Mouse (Mus musculus): ENCODE results near the gene Acsm5. TPM values are rescaled to one million over a fixed set of nuclear protein-coding genes. Genes with fewer than 3 reads are reported as not detected.

Gene Acsm5
- polyA plus RNA-seq, 1 experiment from 2014 or later: not detected

DNA sequence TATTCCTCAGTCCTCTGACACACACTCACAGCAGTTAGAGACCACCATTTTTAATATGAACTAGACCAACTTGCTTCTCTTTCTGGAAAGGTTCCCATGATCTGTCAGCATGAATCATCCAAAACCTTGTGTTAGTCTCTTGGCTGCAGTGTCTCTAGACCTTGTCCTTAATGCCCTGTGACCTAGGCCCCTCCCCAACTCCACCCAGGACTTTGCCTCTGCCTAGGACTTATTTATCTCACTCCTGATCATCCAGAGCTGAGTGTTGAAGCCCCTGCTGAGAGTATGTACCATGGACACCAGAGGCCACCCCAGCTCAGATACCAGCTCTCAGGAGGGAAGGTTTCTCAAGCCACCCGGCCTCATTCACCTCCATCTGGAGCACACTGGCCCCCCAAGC, 3.1 kb downstream of the Acsm5 start:
- no peak overlapping the region for H3K4me3 ChIP-seq
- no peaks in the 10 kb centered on the region for H3K4me1 ChIP-seq
- no peaks in the 10 kb centered on the region for H3K27me3 ChIP-seq (replicated peaks)
- no peak overlapping the region for H3K27ac ChIP-seq
- H3K36me3 ChIP-seq: no peaks in the 10 kb centered on the region
- no peak overlapping the region for H3K9ac ChIP-seq
- ATAC-seq (ENCODE audit: low FRiP score, low read depth): no peak
- H3K4me2 ChIP-seq (replicated peaks): no peak overlapping the region
- 84% methylated on average over 1 of the region's 1 CpGs for WGBS
- H3K9me3 ChIP-seq: no peaks in the 10 kb centered on the region

DNA sequence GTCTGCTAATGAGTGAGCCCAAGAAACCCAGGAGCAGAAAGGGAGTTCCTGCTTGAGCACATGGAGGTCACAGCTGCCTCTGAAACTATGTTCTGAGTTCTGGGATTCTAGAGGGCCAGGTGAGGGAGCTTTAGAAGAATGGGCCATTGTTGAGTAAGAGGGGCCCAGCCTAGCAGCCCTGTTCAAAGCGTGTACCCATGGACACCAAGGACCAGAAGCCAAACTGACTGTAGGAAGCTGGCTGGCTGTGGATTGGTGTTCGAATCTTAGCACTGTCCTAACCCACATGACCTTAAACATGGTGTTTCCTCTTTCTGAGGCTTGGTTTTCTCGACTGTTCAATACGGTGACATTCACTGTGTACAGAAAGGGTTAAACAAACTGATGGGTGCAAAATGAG, 4.1 kb downstream of the Acsm5 start, which contains the start of gene Pdilt:
Pdilt (minus strand) TSS at position 101 of the 400 bp plus-strand sequence.
- WGBS: 80% methylated on average over 4 of the region's 4 CpGs
- H3K27ac ChIP-seq: no peak within 1 kb of the TSS
- ATAC-seq (ENCODE audit: low FRiP score, low read depth): no peak
- no peak within 1 kb of the TSS for H3K4me2 ChIP-seq (replicated peaks)
- no peak within 1 kb of the TSS for H3K4me3 ChIP-seq
- H3K4me1 ChIP-seq: no peaks in the 10 kb centered on the region
- H3K9me3 ChIP-seq: no peaks in the 10 kb centered on the region
- no peaks in the 10 kb centered on the region for H3K27me3 ChIP-seq (replicated peaks)
- H3K36me3 ChIP-seq: no peaks in the 10 kb centered on the region
- no peak within 1 kb of the TSS for H3K9ac ChIP-seq

DNA sequence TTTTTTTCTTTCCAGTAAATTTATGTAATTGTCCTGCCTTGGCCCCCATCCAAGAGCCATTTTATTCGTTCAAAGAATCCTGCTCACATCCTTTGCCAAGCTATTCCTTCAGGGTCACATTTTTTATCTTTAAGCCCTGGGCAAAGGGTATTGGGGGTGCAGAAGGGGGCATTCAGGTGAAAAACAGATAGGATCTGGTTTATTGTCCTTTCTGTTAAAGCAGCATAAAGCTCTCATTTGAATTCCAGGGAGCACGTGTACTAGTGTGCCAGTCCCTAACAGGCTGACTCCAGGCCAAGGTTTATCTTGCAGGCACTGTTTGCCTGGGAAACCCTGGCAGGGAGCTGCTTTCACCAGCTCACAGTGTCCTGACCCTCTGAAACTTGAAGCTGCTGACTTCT, 6.6 kb downstream of the Acsm5 start:
- H3K9ac ChIP-seq: no peak overlapping the region
- H3K4me3 ChIP-seq: no peak overlapping the region
- ATAC-seq (ENCODE audit: low FRiP score, low read depth): no peak
- no peak overlapping the region for H3K4me2 ChIP-seq (replicated peaks)
- no peaks in the 10 kb centered on the region for H3K27me3 ChIP-seq (replicated peaks)
- no peaks in the 10 kb centered on the region for H3K4me1 ChIP-seq
- H3K9me3 ChIP-seq: no peaks in the 10 kb centered on the region
- H3K27ac ChIP-seq: no peak overlapping the region
- 49% methylated on average over 2 of the region's 2 CpGs for WGBS
- no peaks in the 10 kb centered on the region for H3K36me3 ChIP-seq

DNA sequence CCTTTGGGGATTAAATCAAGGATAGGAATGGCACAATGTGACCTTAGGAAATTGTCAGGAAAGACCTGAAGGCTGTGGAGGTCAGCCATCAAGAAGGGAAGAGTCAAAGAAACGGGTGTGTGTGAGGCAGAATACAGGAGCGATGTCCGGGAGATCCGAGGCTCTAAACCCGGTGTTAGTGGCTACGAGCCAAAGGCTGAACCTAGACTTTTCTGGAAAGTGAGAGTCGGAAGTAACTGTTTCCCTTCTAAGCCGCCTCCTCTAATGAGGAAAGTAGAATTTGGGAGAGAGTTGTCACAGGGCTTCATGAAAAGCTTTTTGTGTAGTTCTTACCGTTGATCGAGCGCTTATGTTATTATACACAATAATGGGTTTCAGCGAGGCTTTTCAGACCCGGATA, 7.2 kb downstream of the Acsm5 start:
- no peak overlapping the region for H3K9ac ChIP-seq
- 82% methylated on average over 13 of the region's 13 CpGs for WGBS

DNA sequence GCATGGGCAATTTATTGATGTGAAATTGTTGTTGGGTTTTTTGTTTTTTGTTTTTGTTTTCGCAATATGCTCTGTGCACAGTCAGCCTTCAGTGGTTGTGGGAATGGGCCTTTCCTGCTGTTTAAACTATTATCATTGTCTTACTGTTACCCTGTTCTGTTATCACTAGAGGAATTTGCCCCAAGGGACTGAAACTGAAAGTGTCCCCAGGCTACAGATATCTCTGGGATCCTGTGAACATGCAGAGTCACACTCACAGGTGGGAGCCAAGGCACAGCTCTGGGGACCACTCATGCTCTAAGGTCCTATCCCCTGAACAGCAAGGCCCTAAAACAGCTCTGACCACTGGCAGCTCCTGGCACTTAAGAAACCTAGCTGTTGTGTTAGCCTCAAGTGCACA, 7.9 kb downstream of the Acsm5 start:
- WGBS: 95% methylated on average over 1 of the region's 1 CpGs
- no peaks in the 10 kb centered on the region for H3K36me3 ChIP-seq

More for the DNA sequence above, 7.2 kb downstream of the Acsm5 start:
- Histone ChIP-seq H3K4me1 (no peaks in the 10 kb centered on the region), H3K27ac (no peak overlapping the region), H3K9me3 (no peaks in the 10 kb centered on the region), H3K4me3 (no peak overlapping the region), H3K36me3 (no peaks in the 10 kb centered on the region), H3K4me2 (replicated peaks) (no peak overlapping the region), H3K27me3 (replicated peaks) (no peaks in the 10 kb centered on the region)
- ATAC-seq (ENCODE audit: low FRiP score, low read depth): no peak

DNA sequence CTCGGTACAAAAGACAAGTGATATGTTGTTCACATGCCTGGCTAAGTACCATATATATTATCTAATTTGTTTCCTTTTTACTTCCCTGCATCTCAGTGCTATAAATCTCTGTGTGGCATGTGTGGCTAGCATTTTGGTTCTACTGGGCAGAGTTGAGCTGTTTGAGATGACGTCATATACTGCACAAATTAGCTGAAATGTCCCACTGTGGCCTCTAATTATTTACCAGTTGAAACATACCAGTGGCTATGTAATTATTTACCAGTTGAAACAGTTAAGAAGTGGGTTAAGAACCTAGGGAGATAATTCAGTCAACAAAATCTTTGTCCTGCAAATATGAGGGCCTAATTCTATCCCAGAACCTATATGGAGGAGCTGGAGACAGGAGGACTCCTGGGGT, 8.3 kb downstream of the Acsm5 start:
- Histone ChIP-seq H3K27me3 (replicated peaks) (no peaks in the 10 kb centered on the region), H3K4me2 (replicated peaks) (no peak overlapping the region), H3K4me3 (no peak overlapping the region), H3K9ac (no peak overlapping the region), H3K36me3 (no peaks in the 10 kb centered on the region), H3K9me3 (no peaks in the 10 kb centered on the region), H3K4me1 (no peaks in the 10 kb centered on the region), H3K27ac (no peak overlapping the region)
- 58% methylated on average over 2 of the region's 2 CpGs for WGBS
- ATAC-seq (ENCODE audit: low FRiP score, low read depth): no peak

More for the DNA sequence above, 7.9 kb downstream of the Acsm5 start:
- Histone ChIP-seq H3K27ac (no peak overlapping the region), H3K27me3 (replicated peaks) (no peaks in the 10 kb centered on the region), H3K9me3 (no peaks in the 10 kb centered on the region), H3K9ac (no peak overlapping the region), H3K4me2 (replicated peaks) (no peak overlapping the region), H3K4me3 (no peak overlapping the region), H3K4me1 (no peaks in the 10 kb centered on the region)
- ATAC-seq (ENCODE audit: low FRiP score, low read depth): no peak

DNA sequence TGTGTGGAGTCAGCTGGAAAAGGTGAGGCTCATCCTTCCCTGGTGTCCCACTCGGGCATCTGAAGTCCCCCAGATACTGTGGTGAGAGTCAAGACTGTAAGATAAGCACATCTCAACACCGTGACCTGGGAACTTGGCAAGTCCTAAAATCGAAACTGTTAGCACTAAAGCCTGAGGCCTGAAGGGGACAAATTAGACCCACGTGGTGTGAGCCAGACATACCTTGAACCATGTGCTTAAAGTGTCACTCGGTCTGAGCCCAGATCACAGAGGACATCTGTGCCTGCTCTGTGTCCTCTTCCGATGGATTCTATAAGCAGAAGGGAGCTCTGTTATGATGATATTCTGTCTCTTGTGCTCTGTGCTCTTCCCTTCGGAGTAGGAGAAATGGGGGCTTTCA, 9.4 kb downstream of the Acsm5 start:
- H3K27me3 ChIP-seq (replicated peaks): no peaks in the 10 kb centered on the region
- 91% methylated on average over 7 of the region's 7 CpGs for WGBS
- no peak for ATAC-seq (ENCODE audit: low FRiP score, low read depth)
- H3K4me2 ChIP-seq (replicated peaks): no peak overlapping the region
- no peak overlapping the region for H3K4me3 ChIP-seq
- H3K36me3 ChIP-seq: no peaks in the 10 kb centered on the region
- no peak overlapping the region for H3K27ac ChIP-seq
- no peaks in the 10 kb centered on the region for H3K9me3 ChIP-seq
- H3K9ac ChIP-seq: no peak overlapping the region
- no peaks in the 10 kb centered on the region for H3K4me1 ChIP-seq

DNA sequence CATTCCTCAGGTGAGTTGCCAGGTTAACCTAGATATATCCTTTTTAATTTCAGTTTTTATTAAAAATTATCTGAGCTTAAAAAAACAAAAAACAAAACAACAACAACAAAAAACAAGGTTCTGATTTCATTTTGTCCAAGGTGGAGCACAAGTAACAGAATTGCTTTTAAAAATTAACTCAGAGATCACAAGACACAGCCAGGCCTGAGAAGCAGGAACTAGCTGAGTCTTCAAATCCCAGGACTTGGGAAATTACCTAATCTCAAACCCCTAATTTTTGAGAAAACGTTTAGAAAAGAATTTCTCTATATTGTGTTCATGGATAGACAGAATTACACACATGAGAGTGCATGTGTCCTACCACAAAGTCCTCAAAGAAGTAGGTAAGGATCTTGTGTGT, 13.7 kb downstream of the Acsm5 start:
- Histone ChIP-seq H3K4me1 (no peaks in the 10 kb centered on the region), H3K9me3 (no peaks in the 10 kb centered on the region), H3K27ac (no peak overlapping the region), H3K9ac (no peak overlapping the region), H3K36me3 (no peaks in the 10 kb centered on the region), H3K27me3 (replicated peaks) (no peaks in the 10 kb centered on the region), H3K4me3 (no peak overlapping the region), H3K4me2 (replicated peaks) (no peak overlapping the region)
- 61% methylated on average over 1 of the region's 1 CpGs for WGBS
- ATAC-seq (ENCODE audit: low FRiP score, low read depth): no peak

DNA sequence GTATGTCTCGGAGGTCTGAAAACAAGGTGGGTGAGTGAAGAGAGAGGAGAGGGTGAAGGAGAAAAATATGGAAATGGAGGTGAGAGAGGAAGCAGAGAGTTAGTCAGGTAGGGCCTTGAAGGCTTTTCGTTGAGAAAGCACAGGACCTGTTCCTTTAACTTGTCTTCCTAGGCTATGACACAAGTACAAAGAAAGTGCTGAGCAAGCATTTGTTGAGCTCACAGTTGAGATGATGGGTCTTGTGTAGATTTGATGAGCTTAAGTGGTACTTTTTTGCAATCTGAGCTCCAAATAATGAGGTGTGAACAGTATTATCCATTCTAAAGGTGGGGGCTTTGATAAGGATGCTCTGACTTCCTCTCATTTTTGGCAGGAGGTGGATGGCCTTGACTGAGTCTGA, 15.1 kb downstream of the Acsm5 start:
- H3K27me3 ChIP-seq (replicated peaks): no peaks in the 10 kb centered on the region
- WGBS: 92% methylated on average over 2 of the region's 2 CpGs

DNA sequence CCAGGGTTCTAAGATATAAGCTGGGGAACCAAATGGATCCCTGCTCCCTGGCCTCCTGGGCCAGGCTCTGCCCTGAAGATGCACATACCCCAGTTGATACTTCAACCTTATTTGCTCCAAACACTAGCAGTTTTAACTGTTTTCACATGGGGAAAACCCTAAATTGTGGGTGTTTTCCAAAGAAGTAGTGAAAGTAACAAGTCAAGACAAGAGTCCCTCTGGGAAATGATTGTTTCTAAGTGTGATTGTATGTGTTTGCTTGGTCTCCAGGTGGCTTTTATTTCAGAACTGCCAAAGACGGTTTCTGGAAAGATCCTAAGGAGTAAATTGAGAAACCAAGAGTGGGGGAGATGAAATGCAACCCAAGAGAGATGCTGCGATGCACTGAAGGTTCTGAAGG, 23.2 kb downstream of the Acsm5 start:
- H3K9ac ChIP-seq: no peak overlapping the region
- no peaks in the 10 kb centered on the region for H3K4me1 ChIP-seq
- no peaks in the 10 kb centered on the region for H3K27me3 ChIP-seq (replicated peaks)
- H3K36me3 ChIP-seq: no peaks in the 10 kb centered on the region
- whole genome bisulfite sequencing: 78% methylated on average over 2 of the region's 2 CpGs
- no peak overlapping the region for H3K4me2 ChIP-seq (replicated peaks)
- no peak overlapping the region for H3K4me3 ChIP-seq
- no peaks in the 10 kb centered on the region for H3K9me3 ChIP-seq
- ATAC-seq (ENCODE audit: low FRiP score, low read depth): no peak
- H3K27ac ChIP-seq: no peak overlapping the region

More for the DNA sequence above, 15.1 kb downstream of the Acsm5 start:
- Histone ChIP-seq H3K4me2 (replicated peaks) (no peak overlapping the region), H3K9ac (no peak overlapping the region), H3K9me3 (no peaks in the 10 kb centered on the region), H3K36me3 (no peaks in the 10 kb centered on the region), H3K4me1 (no peaks in the 10 kb centered on the region), H3K27ac (no peak overlapping the region), H3K4me3 (no peak overlapping the region)
- ATAC-seq (ENCODE audit: low FRiP score, low read depth): no peak

DNA sequence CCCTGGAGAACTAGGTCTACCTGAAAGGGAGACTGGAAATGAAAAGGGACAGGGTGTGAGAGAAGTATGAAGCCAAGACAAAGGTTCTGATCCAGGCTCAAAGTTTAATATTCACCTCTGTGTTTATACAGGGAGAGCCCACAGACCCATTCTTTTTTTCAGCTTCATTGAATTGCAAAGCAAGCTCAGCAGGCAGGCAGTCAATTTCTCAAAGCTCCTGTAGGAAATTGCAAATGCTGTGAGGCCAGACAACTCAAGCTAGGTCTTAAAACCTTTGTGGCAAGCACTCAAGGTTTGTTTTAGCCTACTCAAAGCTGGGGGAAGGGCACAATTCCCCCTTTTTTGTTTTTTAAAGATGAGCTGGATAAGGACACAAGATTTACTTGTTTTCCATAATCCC, 26.3 kb downstream of the Acsm5 start:
- no peak overlapping the region for H3K4me2 ChIP-seq (replicated peaks)
- no peak overlapping the region for H3K9ac ChIP-seq
- ATAC-seq (ENCODE audit: low FRiP score, low read depth): no peak
- no peaks in the 10 kb centered on the region for H3K36me3 ChIP-seq
- H3K27ac ChIP-seq: no peak overlapping the region
- H3K27me3 ChIP-seq (replicated peaks): no peaks in the 10 kb centered on the region
- H3K4me1 ChIP-seq: no peaks in the 10 kb centered on the region
- no peaks in the 10 kb centered on the region for H3K9me3 ChIP-seq
- H3K4me3 ChIP-seq: no peak overlapping the region

DNA sequence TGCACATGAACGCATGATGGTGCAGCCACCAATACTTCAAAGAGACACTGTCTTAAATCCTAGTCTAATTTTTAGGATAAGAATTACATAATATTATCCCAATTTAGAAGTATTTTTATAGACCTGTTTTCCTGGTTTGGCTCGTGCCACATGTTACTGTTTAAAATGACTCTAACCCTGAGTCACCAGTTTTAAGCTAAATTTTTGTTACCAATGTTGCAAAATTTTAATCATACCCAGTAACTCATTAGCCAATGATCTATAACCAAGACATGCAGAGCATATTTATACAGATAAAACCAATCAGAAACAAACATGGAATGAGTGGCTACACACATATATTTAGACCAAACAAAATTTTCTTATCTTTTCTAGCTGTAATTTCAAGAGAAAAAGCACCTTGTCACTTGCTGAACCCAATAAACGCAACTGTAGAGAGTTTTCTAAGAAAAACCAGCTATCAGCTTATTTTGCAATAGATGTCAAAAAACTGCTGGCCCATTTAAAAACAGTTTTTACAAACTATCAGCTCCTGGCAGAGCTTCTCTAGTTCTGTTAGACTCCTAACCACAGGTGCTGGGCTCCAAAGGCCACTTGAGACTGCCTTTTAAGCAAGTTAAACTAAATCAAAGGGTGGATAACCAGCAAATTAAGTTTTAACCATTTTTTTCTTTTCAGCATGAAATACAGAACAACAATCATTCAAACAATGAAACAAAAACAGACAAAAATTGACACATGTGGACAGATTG, 31.4 kb downstream of the Acsm5 start:
- 89% methylated on average over 3 of the region's 3 CpGs for WGBS
- no peak for ATAC-seq (ENCODE audit: low FRiP score, low read depth)

DNA sequence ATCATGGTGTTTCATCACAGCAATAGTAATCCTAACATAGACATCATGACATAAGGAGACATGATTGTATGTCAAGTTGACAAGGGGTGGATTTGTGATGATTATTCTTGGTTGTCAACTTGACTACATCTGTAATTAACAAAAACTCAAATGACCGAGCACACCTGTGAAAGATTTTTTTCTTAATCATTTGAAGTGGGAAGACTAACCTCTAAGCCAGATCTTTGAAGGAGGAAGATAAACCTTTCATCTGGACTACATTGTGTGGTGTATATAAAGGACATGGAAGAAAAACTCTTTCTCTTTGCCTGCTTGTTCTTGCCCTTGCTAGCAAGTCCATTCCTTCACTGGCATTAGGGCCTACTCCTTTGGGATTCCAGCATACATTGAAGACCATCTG, 34.8 kb downstream of the Acsm5 start, which contains the start of gene Acsm2:
Acsm2 (plus strand) TSS at position 301 of the 400 bp plus-strand sequence.
- Histone ChIP-seq H3K27me3 (replicated peaks) (no peaks in the 10 kb centered on the region), H3K9ac (no peak within 1 kb of the TSS), H3K36me3 (no peaks in the 10 kb centered on the region), H3K9me3 (no peaks in the 10 kb centered on the region), H3K4me2 (replicated peaks) (no peak within 1 kb of the TSS), H3K4me1 (no peaks in the 10 kb centered on the region), H3K4me3 (no peak within 1 kb of the TSS), H3K27ac (no peak within 1 kb of the TSS)
- no peak for ATAC-seq (ENCODE audit: low FRiP score, low read depth)
- WGBS: 91% methylated on average over 1 of the region's 1 CpGs

More for the DNA sequence above, 31.4 kb downstream of the Acsm5 start:
- Histone ChIP-seq H3K9me3 (no peaks in the 10 kb centered on the region), H3K27me3 (replicated peaks) (no peaks in the 10 kb centered on the region), H3K4me2 (replicated peaks) (no peak overlapping the region), H3K36me3 (no peaks in the 10 kb centered on the region), H3K4me1 (no peaks in the 10 kb centered on the region), H3K4me3 (no peak overlapping the region), H3K9ac (no peak overlapping the region), H3K27ac (no peak overlapping the region)
